Mouse (Mus musculus): ENCODE measurements at regions not wholly inside any gene's neighbourhood (a gene's known extent, or its start where the extent isn't known, plus 50 kb on each side); places are given as distances from the start of the nearest gene placed in this dataset.

GRCm38 (mm10) chr16:78688251-78688650 is 111.7 kb upstream of the D16Ertd472e start:
- TF ChIP-seq CTCF (IDR thresholded peaks at IDR 0.05; ENCODE audit: control insufficient read depth, insufficient read depth, insufficient read length) (no peak), MYOD1 (IDR thresholded peaks at IDR 0.05; ENCODE audit: control insufficient read depth, insufficient read length, low read depth) (no peak), MAX (IDR thresholded peaks at IDR 0.05) (no peak), MYOG (IDR thresholded peaks at IDR 0.05; ENCODE audit: control insufficient read depth, extremely low read depth, insufficient read length) (no peak), USF1 (IDR thresholded peaks at IDR 0.05; ENCODE audit: low read depth) (no peak), CEBPB (IDR thresholded peaks at IDR 0.05; ENCODE audit: low read depth) (no peak), FOSL1 (IDR thresholded peaks at IDR 0.05; ENCODE audit: insufficient read depth, low read length, poor library complexity, severe bottlenecking) (no peak)

All from C2C12 (cell line).